Mouse (Mus musculus): ENCODE measurements at regions not wholly inside any gene's neighbourhood (a gene's known extent, or its start where the extent isn't known, plus 50 kb on each side); places are given as distances from the start of the nearest gene placed in this dataset.

DNA sequence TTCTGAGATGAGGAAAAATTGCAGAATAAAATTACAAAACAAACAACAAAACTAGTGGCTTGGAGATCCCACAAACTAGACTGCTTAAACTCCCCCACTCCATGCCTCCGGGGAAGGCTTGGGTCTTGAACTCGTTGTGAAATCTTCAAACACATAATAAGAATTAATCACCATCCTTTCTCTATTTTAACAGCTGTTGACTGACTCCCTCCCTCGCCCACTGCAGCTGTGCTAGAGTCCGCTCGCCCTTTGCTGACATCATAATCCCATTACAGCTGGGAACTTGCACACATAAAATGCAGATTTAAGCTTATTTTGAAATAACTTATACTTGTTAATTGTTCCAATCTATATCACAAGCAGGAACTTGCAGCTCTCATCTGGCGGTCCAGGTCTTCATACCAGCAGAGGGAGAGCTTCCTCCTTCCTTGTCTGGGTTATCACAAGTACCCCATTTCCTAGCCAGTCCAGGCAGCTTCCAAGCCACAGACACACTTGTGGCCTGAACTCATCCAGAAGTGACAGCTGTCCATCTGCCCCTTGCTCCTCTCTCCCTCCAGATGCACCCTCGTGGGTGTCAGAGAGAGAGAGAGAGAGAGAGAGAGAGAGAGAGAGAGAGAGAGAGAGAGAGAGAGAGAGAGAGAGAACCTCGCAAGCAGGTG lies 332.9 kb upstream of the Mki67 start:
- DNase-seq = no peak

DNA sequence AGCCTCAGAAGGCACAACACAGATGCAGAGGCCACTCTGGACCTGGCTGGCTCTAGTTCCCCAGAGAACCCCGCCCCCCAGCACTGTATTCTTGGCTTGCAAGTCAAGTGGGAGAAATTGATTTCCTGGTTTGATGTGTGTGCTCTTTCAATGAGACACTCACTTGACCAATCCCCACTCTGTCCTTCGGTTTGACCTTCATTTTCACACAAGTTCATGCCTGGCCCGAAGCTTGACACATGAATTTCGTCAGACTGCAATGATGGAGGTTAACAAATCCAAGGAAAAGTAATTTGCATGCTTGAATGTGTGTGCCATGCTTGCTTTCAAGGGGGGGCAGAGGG lies 333.4 kb upstream of the Mki67 start:
- DNase-seq = peak; percentile 71

DNA sequence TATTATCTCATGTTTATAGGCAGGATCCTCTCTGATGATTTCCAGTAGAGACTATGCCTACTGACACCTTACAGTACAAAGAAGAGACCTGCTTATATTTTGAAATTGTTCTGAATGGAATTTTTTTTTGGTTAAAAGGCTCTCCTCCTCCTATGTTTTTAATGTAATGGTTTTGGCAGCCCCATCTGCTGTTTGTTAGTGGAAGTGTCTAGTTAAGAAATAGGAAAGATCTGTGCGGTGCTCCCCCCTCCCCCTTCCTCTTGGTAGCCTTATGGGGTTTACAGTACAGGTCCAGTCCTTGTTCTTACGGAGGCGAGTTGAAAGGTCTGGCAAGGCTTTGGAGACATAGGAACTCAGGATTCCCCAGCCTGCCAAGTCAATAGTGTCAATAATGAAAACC lies 334.0 kb upstream of the Mki67 start:
- DNase-seq = no peak

DNA sequence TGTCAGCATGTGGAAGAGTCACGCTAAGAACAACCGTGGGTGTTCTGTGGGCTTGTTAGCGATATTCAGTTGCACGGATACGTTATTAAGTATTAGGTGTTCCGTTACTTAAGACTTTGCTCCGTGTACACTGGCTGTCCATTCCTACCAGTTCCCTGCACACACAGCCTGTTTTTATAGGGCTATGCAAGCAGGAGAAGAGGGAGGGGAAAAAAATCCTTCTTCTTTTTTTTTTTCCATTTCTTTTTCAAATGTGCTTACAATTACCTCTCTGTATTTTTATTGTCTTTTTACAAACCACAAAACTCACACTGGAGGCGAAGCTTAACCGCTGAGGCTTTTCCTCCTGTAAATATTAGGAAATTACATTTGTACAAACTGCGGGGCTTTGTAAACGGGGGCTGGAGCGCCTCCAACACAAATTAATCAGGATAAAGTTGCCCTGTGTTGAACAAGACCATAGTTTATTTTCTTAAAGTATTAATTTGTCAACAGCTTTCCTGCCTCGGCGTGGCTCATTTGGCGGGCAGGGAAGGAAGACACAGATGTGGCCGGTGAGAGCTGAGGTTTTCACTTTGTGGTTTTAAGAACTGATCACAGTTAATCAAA lies 340.8 kb upstream of the Mki67 start:
- no peak for DNase-seq

DNA sequence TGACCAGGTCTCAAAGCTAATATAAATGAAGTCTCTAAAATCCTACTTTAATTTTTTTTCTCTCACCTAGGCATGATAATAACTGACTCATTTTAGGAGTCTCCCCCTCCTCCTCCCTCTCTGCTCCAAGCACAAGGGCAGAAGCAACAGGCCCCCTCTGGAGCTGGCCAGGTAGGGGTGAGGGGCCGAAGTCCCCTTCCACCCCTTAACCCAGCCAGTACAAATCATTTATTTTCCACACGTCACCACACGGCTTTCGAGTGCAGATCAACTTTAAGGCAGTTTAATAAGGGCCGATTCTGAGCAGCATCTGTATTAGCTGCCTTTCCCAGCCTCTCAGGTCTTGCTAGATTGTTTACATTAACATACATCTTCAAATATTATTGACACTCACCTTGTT lies 342.2 kb upstream of the Mki67 start:
- no peak for DNase-seq

DNA sequence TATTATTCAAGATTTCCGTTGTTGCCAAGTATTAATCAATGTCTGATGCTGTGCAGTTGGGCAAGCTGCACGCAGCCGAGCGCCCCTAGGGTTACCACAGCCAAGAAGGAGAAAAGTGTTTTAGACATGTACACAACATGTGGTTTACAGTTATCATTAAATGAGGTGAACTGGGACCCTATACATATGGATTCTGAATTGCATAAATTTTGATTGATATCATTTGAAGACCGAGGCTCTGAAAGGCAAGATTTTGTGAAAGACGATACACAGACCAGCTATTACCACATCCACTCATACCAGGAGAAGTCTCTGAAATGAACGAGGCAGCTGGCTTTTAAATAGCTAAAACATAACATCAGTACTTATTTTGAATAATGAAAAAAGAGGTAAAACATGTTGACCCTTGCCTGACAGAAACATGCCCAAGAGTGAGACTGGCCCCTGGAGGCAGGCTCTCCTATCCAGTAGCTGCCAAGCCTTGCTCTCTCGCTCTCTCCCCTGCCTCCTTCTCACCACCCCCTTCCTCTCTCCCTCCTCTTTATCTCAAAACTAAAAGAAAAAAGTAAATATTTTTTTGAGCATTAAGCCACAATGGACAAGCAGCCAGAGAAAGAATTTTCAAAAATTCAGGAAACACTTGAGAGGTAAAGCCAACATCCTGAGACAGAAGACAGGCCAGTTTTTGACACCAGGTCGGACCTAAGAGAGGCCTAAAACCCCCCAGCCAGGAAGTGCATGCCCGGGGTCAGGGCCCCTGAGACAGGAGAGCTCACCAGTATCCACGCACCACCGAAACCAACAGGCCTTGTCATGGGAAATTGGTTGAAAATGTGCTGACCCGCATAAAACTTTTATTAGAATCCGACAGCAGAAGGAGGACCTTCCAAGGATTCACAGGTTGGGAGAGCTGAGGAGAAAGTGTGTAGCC lies 342.9 kb upstream of the Mki67 start:
- no peak for DNase-seq

DNA sequence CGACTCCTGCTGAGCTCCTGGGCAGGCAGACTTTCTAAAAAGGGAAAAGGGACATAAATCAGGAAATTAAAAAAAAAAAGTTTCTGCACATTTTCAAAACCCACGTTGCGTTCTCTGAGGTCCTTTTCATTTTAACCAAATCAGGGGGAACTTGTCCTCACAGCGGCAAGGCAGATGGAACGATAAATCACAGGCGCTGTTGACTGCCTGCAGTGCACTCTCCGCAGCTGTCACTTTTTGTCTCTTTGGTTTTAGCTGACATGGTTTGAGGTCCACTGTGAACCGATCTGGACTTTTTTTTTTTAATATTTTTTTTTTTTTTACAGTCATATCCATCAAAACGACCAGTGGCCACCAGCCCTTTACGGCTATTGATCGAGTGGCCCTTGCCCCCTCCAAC lies 343.7 kb upstream of the Mki67 start:
- DNase-seq = no peak

DNA sequence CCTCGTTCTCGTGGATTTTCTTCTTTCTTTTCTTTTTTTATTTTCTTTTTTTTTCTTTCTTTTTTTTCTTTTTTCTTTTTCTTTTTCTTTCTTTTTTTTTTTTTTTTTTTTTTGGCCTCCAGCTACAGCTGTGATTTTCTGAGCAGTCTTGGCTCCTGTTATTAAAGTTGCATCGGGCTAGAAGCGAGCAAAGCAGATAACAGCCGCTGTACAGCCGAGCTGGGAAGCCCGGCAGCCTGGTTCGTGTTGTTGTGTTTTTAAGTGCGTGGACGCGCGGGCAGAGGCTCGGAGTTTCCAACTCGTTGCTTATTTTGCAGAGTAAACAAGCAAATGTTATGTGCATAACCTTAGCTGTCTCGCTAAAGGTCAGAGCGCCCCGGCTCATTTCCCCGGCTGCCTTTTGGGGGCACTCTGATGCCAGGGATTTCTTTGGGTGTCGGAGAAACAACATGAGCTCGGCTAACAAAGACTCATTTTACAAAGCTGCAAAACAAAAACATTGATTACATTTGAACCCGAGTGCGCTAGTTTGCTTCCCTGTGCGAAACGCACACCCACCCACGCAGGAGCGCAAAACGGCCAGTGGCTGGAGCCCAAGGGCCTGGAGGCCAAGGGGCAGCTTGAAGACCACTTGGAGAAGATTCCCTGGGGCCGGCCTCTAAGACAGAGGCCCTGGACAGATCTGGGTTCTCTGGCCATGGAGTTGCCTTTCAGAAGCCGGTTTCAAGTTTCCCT lies 344.3 kb upstream of the Mki67 start:
- DNase-seq = peak; percentile 77

DNA sequence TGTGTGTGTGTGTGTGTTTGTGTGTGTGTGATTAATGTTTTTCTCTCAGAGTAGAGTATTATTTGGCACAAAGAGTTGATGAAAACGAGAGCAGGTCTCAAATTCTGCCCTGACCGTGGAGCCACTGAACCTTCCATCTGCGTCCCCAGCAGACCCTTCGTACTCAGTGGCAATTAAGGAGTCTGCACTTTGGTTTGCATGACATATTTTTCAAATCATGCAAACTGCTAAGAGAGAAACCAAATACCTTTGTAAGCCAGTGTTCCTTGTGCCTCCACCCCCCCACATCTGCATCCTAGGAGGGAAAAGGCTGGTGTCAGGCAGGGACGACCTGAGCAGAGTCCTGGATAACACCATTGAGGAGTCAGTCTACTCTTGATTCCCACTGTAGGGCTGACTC lies 346.5 kb upstream of the Mki67 start:
- DNase-seq = no peak

DNA sequence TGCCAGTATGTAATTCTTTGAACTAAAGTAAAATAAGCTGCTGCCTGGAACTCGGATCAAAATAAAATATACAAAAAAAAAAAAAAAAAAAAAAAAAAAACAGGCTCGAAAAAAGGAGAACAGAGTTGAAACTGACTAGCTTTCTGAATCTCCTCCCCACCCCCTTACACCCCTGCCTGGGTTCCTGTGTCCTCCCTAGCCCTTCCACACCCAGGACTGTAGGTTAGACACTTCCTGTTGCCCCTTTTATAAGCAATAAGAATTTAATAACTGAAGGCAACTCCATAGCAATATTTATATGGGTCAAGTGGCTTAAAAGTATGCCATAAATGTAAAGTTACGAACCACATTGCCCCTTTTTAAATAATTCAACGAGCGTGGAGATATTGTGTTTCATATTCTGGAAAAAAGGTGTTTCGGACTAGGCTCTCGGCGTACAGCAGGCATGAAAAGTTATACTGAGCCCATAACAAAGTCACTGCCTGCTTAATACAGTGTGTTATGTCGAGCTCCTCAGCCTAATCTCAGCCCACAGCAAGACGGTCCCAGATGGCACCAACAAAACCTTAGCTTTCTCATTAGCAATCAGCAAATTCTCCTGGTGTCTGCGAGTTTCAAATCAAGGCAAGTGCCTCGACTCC lies 349.0 kb upstream of the Mki67 start:
- no peak for DNase-seq

DNA sequence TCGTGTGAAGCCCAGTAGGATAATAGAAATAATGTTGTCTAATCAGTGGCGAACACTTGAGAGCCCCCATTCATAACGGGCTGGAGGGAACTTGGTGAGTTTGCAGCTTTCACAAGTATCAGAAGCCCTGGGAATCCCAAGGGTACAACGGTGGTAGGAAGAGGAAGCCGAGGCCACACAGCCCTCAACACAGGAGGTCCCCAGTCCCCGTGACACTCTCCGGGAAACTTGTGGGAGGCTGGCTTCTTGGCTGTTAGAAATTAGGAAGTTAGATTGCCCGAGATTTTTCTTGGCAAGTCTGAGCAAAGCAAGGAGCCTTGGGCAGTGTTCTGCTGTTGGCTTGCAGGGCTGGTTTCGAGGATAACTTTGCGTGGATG lies 349.5 kb upstream of the Mki67 start:
- no peak for DNase-seq

DNA sequence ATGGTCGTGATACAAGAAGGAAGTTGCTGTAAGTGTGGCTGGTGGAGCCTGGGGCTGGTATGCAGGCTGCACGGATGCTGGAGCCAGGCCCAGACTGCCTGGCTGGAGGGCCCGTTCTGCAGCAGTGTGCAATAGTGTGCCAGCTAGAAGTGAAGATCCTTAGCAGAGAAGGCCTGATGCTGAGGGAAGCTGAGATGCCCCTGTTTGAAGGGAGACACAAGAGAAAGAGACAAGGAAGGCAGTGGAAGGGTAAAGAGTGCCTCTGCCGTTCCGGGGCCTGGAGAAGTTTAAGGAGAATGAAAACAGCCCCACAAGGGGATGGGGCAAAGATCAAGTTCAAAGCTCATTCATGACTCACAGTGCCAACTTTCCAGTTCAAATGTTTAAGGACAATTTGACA lies 354.7 kb upstream of the Mki67 start:
- DNase-seq = no peak

DNA sequence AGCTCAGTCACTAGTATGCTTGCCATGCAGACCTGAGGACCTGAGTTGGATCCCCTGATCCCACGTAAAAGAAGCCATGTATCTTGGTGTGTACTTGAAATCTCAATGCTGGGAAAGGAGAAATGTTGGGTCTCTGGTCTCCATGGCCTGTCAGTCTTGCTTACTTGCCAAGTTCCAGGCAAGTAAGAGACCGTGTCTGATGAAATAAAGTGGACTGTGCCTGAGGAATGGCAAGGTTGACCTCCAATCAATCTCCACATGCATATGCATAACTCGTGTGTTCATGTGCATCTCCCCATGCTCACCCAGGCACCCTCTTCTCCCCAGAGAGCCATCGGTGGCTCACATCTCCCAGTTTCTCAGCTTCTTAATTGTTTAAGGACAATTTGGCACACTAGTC lies 355.2 kb upstream of the Mki67 start:
- DNase-seq = no peak

DNA sequence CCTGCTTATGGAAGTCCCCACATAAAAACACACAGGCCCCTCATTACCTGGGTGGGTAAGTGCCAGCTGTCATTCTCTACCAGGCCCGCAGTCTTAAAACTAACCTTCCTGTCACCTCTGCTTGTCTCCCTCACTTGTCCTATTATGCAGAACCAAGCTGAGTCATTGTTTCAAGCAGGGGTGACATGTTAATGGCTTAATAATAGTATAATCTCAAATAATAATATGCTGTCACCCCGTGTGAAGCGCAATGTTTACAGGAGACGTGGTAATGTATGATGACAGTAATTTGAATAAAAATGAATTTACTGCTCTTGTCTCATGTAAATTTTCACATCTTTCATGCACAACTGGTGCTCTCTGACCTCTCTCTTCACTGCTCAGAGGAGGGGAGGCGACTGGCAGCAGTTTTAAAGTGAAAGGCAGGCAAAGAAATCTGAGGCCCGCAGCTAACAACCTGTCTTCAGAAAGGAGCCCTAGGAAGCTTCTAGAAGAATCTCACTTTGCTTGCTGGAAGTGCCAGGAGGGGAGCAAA lies 357.2 kb upstream of the Mki67 start:
- DNase-seq = no peak

DNA sequence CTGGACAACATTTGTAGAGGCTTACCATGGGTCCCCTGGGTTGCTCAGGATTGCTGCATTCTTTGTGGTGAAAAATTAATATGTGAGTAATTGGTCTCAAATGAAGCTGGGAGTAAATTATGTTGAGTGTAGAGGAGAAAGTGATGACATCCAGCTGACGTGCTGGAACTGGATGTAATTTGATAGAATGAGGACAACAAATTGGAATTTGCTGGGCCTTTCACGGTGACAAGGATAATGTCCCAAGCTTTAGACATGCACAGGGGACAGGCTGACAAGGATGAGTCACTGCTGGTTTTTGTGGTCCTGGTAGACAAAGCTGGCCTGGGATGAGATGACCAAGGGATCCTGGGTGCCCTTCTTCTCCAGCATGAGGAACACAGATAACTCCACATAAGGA lies 357.9 kb upstream of the Mki67 start:
- DNase-seq = no peak

DNA sequence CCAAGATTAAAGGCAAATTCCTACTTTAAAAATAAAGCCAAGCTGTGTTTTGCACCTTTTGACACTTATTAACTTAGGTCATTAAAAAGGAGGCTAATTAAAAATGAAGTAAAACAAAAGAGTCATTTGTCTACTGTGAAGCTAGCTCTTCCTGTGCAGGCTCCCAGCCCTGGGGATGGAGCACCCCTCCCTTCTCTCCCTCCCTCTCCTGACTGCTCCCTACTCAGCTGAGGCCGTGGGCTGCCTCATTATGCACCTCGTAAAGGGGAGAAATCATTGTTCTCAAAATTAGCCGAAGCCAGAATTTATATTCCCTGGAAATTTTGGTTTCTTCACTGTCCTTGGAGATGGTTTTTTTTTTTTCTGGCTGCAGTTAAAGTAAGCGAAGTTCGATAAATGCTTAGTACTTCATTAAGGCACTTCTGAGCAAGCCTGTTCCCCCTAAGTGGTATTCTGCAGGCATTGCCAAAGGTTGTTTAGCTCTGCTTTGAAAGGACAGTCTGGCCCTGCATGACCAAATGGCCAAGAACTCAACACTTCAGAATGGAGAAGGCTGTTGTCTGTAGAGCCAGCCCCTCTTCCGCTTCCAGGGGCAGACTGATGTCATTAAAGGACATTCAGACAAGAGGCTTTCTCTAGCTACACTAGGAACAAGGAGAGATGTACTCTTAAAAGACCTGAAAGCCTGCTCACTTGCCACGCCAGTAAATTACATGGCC lies 365.5 kb upstream of the Mki67 start:
- no peak for DNase-seq

DNA sequence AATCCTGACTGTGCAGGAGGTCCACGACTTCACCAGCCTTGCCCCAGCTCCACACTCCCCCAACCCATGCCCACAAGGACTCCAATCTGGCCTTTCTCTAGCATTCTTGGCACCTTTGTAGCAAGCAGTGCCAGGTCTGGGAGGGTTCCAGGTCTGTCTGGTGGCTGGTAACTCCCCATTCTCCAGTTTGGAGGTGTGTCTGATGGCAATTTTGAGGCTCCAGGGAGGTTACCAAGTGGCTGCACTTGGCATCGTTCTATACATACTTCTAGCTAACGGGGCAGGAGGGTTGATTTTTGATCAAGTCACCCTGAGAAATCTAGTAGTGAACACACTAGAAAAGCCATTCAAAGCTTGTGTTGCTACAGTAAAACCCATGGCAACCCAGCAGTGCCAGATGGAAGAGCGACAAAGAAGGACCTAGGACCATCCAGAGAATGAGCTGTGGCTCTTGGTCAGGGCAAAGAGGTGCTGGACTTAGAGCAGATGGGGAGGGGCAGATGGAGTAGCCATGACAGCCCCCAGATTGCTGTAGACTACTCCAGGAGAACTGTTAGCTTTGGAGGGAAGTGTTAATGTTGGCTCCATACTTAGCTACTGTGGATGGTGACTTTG lies 366.2 kb upstream of the Mki67 start:
- DNase-seq = peak; percentile 41

DNA sequence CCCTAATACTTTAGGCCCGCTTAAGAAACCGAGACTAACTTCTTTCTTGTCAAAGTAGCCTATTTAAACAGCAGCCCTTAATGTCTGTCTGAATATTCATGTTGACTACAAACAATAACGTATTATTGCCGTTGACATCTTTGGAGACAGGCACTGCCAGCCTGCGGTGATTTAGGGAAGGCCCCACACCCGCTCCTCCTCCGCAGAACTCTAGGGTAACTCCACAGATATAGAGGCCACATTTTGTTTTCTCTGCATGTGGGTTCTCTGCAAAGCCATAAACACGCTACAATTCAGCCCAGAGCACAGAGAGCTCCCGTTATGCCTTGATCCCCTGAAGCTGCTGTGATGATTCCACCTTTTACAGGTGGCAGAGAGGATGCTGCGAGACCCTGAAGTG lies 366.8 kb upstream of the Mki67 start:
- no peak for DNase-seq

DNA sequence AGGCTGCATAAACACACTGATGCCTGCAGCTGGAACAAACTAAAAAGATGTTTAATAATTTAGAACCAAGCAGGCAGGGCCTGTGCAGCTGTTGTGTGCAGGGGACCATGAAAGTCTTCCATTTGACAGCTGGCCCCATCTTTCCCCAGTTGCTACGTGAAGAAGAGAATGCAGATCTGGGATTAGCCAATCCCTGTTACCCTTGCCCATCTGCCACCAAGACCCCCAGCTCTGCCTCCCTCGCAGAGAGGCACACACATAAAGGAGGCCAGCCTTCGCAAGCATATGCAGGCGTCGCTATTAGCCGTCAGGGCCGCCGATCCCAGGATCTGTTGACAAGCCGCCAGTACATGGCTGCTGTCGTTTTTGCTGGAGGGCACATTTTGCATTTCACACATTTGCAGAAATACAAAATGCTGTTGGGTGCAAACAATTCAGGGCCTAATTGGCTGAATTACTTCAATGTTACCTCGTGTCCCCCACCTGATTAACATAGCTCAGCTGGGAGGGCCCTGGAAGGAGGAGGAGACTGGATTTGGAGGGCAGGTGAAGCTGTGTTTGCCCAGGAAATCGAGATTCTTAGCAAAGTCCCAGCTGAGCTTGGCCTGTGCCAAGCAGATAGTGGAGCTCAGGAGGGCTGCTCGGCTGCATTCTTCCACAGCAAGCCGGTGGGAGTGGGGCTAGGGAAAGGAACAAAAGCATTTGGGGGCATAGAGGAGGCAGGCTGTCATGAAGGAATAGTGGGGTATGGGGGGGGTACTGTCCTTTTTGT lies 367.6 kb upstream of the Mki67 start:
- DNase-seq = no peak

DNA sequence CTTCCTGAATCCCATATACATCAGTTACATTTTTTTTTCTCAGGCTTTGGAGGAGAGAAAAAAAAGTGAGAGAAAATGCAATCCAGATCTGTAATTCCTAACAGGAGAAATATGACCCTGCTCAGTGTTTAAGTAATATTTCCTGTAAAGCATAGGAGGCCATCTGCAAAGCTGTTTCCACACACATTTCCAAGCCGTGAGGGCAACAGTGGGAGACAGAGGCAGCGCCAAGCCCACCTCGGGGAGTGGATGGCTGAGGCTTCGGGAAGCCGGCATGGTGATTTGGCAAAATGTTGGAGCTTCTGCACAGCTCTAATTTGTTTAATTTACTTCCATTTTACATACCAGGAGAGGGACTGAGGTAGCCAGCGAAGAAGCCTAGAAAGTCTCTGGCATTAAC lies 372.6 kb upstream of the Mki67 start:
- DNase-seq = no peak
